Mouse (Mus musculus) spleen, embryonic (tissue): ENCODE results near the gene Fam69b.
"Not testable (repeated sequence)": the region's sequence is repeated elsewhere in the genome, so short reads cannot be mapped to it uniquely, and the experiment has no call there.

Experiments
- CTCF ChIA-PET: fragments of 350-600 bp; sonication (Branson Sonifier 250); formaldehyde crosslinking; loops from one replicate; lab custom pipeline; 2022; lab: Charles Lee

The Fam69b gene

DNA sequence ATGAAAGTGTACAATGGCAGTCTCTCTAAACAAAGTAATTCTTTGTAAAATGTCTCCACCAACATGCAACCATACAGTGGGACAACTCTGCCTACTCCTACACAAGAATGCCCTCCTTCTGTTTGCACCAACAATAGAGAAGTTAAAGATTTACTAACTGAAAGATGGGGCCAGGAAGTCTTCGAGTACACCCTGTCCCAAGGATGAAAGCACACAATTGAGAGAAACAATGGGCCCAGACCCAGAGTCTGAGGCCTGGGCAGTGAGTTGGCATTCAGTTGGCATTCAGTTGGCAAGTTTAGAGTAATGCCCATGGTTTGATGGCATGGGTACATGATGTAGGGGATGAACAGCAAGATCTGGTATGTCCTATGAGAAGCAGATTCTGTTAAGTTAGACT is 26.4 kb downstream of the Fam69b start:
- CTCF ChIA-PET = no interaction called here

GRCm38 (mm10) chr2:26657426-26657825 is 29.2 kb downstream of the Fam69b start:
- CTCF ChIA-PET = no interaction called here

DNA sequence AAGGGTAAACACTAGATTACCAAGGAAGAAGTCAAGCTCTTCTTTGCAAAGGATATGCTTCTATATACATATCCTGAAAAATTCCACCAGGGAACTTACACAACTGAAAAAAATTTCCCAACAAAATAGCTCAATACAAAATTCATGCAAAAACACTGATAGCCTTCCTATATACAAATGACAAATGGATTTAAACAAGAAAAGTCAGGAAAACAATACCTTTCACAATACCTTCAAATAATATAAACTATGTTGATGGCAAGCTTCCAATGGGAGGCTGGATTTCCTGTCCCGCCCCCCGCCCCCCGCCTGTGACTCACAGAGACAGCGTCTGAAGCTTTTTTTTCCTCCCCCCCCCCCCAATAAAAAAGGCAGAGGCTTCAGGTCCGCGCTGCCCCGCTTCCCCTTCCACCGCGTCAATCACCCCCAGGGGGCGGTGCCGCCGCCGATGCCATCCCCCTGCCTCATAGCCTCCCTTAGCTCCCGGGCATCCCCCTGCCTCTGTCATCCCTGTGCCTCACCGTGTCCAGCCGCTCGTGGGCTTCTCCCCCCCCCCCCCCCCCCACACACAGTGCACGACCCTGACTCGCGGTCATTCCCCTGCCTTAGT is 33.0 kb downstream of the Fam69b start:
- CTCF ChIA-PET = interaction anchor here (0.6 kb wide), 2 partner anchors 13 to 523 kb away, joined by 3 to 4 read pairs; no protein-coding TSS in a partner anchor

DNA sequence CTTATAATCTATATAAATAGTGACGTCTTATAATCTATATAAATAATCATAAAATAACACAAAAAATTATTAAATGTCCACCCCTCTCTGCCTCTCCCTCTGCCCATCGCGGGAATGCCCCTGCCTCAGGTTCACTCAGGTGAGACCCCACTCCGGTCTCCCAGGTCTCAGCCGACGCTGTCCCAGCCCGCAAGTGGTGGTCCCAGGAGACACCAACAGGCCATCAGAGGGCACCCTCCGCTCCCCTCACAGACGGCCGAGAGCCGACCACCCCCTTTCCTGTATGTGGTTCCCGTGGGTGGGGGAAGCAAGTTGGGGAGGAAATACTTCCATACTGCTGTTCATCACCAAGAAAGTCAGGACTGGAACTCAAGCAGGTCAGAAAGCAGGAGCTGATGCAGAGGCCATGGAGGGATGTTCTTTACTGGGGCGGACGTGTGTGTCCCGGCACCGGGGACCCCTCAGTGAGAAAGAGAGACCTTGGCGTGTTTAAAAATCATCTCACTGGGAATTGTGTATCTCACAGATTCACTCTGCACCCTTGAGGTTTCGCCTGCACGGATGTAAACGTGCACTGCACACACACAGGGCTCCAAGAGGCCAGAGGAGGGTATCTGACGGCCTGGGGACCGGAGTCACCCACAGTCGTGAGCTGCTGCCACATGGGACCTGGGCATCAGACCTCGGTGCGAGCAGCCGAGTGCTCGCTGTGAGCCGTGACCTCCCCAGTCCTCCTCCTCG is 33.7 kb downstream of the Fam69b start:
- CTCF ChIA-PET = no interaction called here

- CTCF ChIA-PET = no interaction called here
Measured at GRCm38 (mm10) chr2:26662509-26662882, 34.2 kb downstream of the Fam69b start.

DNA sequence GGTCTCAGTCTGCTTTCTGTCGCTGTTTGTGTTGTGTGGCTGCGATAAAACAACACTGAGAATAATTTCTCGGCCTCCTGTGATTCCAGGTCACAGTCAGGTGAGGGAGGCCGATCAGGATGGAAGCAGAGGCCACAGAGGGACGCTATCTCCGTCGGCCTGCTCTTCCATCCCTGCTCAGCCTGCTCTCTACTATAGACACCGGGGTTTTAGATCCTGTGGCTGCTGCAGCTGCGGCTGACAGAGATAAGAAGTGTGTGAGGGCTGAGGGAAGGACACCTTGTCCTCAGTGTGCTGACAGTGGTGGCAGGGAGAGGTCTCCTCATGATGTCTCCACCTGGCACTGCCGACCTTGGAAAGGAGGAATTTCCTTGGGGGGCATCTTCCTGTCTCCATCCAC is 34.9 kb downstream of the Fam69b start:
- CTCF ChIA-PET = no interaction called here

- CTCF ChIA-PET = not testable (repeated sequence)
Measured at GRCm38 (mm10) chr2:26663551-26663950, 35.3 kb downstream of the Fam69b start.

DNA sequence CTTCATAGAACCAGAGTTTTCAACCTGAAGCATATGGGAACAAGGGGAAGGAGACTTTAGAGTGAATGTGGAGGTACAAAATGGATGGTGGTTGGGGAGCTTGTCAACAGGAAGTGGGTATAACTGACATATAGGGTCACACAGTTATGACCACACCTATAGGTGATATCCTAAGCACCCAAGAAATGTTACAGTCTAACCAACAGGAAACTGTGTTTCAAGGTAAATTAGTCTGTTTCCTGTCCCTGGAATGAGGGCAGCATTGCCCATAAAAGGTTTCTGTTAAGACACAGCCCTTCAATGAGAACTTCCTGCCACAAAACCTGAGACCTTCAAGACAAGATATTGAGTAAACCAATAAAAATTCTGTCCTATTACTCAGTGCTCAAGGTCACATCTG is 40.5 kb downstream of the Fam69b start:
- CTCF ChIA-PET = no interaction called here

DNA sequence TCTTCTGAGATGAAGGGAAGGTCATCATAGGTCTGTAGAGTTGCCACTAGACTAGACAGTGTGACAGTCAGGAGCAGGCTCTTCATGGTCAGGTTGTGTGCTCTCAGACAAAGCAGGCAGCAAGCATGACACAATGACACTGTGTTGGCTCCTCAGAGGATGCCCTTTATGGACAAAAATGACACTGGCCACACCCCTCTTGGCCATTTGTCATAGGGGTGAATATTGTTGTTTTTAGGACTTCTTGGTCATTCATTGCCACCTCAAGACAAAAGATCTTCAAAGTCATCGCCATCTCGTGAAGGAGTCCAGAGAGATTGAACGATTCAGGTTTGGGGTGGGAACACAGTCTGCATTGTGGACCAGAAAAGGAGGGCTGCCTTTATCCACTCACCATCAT is 42.9 kb downstream of the Fam69b start, which contains the start of gene Lcn4:
TSS of gene Lcn4 (minus strand) at position 101 of the 400 bp plus-strand sequence.
- CTCF ChIA-PET = no interaction called here
